Mouse (Mus musculus): ENCODE data around the gene Efna3.

The Efna3 gene

GRCm38 (mm10) chr3:89322514-89323165 is at the start of gene Efna3:
TSS of gene Efna3 (minus strand) at chr3:89322965.
- 1% methylated on average over 53 of the region's 53 CpGs for WGBS

DNA sequence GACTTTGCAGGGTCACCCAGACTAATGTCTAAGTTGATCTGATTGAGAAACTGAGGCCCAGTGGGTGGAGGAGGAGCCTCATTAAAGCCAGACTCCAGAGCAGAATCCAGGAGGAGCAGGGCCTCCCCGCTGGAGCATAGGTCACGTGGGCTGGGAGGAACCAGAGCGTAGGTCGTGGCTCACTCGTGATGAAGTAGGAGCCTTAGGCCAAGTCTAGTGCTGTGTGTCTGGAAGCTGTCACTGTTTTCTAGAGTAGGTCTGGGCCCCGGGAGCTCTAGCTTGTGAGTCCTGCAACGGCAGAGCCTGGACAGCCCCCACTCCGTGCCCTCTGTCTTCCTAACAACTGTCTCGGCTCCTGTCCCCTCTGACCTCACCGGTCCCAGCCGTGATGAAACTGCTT is 44.6 kb upstream of the Efna3 start:
- WGBS = 79% methylated on average over 11 of the region's 11 CpGs

GRCm38 (mm10) chr3:89365486-89366414 is 43.0 kb upstream of the Efna3 start:
- 87% methylated on average over 20 of the region's 20 CpGs for WGBS

DNA sequence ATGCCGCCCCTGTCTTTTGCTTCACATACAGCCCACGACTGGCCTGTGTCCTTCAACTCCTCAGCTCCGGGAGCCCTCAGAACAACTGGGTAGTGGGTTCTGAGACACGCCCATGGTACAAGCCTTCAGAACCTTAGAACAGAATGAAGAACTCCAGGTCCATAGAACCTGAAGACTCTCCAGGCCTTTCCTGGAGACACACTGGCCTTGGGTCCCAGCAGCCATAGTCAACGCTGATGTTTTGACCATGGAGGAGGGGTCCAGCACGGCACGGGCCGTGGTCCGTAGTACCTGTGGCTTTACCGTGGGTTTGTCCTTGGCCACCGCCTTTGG is 42.4 kb upstream of the Efna3 start, which contains the start of gene Dcst1:
Gene Dcst1, minus strand, starts transcription at position 101 of the 333 bp plus-strand sequence.
- 89% methylated on average over 11 of the region's 11 CpGs for WGBS

DNA sequence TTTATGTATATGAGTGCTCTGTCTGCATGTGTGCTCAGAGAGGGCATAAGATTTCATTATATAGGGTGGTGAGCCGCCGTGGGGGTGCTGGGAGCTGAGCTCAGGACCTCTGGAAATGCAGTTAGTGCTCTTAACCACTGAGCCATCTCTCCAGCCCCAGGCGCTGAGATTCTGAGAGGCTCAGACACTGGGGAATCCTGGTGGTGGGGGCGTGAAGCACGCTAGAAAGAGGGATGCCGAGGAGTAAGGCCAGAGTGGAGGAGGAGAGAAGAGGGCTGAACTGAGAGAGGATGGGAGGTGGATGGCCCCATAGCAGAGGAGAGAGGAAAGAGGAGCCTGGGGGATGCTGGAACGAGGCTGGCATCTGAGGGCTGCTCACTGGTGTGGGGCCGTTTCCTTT is 41.9 kb upstream of the Efna3 start:
- 57% methylated on average over 8 of the region's 8 CpGs for WGBS

DNA sequence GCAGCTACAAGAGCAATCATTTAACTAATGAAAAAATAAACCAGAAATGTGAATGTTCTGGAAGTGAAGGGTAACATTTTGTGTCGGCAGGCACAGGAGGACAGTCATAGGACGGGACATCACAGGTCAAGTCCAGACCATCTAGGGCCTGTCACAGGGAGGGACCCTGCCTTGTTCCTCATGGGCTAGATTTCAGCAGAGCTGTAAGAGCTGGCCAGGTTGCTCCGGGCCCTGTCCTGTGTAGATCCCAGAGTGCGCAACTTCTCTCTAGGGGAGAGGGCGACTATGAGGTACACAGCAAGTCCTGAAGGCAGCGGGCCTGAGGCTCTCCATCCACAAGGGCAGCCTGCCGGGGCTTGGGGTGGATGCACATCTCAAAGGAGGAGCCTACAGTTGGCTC is 38.9 kb upstream of the Efna3 start, which contains the start of gene Dcst2:
Gene Dcst2, plus strand, starts transcription at position 301 of the 400 bp plus-strand sequence.
- 94% methylated on average over 7 of the region's 7 CpGs for WGBS

DNA sequence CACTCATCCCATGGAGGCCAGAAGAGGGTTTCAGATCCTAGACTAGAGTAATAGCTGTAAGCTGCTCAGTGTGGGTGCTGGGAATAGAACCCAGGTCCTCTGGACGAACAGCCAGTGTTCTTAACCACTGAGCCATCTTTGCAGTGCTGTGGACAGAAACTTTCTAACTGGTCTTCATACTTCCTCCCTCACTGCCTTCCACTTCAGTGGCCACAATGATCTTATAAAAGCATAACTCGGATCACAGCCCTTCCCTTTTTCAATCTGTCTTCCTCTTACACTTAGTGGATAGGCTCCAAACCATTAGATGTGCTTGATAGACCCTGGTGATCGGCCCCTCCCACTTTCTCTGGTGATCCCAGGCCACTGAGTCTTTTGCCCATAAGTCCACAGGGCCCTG is 37.5 kb upstream of the Efna3 start:
- WGBS = 76% methylated on average over 3 of the region's 3 CpGs

DNA sequence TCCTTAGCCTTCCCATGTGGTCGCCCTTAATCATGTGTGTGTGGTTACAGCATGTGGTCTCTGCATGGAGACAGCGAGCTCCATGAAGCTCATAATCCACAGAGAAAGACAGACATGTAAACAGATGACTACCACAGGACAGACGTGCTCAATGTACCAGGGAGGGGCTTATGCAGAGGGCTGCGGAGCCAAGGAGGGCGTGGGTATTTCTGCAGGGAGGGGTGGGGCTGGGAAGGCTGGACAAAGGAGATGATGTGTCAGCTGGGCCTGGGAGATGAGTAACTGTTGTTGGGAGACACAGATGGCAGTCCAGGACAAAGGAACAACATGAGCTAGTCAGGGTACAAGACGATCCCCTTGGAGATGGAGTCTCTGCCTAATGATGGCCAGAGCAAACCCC is 36.9 kb upstream of the Efna3 start:
- 61% methylated on average over 6 of the region's 6 CpGs for WGBS

- 70% methylated on average over 9 of the region's 9 CpGs for WGBS
Measured at GRCm38 (mm10) chr3:89356029-89356428, 33.3 kb upstream of the Efna3 start.

- 79% methylated on average over 6 of the region's 6 CpGs for WGBS
Measured at GRCm38 (mm10) chr3:89355512-89355902, 32.7 kb upstream of the Efna3 start.

DNA sequence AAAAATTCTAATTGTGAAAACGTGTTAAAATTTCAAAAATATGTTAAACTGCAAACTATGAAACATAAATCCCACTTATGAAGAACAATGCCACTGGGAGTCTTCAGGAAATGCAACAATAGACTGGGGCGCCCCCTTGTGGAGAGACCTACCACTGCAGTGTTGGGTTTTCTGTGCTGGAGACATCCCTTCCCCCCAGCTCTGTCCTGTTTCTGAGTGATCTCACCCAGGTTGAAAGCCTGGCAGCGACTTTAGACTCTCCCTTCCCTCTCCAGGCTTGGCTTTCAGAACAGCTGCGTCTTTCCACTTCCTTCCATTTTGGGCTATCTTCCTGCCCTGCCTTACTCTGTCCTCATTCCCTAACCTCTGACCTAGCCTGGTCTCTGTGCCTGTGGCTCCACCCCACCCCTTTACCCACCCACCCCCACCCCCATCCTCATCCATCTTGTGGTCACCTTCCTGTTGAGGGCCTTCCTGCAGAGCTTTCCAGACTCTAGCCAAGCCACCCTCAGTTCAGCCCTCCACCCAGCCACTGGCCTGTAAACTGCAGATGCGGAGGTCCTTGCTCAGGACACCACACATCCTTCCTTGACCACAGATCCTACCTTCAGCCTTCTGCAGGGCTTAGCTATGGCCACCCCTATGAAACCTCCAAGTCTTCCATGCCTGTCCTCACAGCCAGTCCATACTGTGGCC is 32.2 kb upstream of the Efna3 start:
- 17% methylated on average over 5 of the region's 5 CpGs for WGBS

- WGBS = 80% methylated on average over 5 of the region's 5 CpGs
Measured at GRCm38 (mm10) chr3:89351271-89351670, 28.5 kb upstream of the Efna3 start.

DNA sequence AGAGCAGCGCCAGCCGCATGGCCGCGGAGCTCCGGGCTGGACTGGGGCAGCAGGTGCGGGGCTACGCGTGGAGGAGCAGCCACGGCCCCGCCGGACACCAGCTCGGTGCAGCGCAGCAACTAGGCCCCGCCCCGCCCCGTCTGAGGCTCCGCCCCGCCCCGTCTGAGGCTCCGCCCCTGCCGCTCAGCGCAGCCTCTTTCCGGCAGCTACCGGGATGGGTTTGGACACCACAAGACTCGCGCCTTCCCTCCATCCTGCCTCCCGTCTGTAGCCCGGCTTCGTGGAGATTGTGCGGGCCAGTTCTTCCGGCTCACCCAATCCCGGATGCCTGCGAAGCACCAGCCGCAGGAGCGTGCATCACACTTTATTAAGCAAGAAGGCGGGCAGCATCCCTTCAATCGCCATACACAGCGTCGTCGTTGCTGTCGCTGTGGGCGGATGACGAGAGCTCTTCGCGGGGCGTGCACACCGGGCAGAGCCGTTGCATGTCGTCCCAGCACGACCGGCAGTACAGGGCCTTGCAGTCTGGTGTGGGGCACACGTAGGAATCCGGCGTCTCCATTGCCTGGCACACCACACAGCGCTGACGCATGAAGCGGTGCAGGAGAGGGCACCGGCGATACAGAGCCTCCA is 27.2 kb upstream of the Efna3 start, which contains the start of gene Adam15:
Gene Adam15, minus strand, starts transcription at position 128 of the 633 bp plus-strand sequence.
- 1% methylated on average over 59 of the region's 59 CpGs for WGBS

DNA sequence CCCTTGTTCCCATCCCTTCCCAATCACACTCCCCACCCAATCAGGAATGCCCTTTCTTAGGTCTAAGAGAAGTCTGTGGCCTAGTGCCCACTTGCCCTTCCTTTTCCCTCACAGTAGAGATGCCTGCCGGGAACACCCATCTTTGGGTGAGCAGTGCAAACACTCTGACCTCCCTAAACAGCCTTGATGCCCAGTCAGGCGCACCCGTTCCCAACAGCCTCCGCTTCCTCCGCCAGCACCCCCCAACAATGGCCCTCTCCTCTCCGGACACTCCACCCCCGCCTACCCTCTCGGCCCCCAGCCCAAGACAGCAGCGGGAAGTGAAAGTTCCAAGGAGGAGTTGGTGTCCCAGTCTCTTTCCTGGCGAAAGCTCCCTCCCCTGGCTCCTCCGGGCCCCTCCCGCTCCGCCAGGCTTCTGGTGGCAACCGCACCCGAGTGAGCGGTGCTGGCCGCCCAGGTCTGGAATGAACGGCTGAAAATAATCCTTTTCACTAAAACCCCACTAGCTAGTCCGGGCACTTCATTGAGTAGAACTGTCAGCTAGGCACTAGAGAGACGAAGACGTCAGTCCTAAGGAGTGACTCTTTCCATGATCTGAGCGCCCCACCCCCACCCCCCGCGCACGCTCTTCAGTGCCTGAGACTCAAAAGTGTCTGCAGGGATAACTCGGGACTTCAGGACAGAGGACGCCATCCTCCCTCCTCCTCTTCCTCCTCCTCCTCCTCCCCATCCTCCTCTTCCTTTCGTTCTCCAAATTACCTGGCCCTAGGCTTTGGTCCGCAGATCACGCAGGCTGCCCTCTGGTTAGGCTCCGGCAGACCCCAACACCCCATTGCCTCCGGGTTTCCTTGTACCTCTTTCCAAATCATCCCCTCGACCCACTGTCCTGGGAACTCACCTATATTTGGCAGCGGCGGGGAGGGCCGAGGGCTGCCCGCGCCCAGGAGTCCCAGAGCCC is 26.4 kb upstream of the Efna3 start:
- 2% methylated on average over 38 of the region's 38 CpGs for WGBS

DNA sequence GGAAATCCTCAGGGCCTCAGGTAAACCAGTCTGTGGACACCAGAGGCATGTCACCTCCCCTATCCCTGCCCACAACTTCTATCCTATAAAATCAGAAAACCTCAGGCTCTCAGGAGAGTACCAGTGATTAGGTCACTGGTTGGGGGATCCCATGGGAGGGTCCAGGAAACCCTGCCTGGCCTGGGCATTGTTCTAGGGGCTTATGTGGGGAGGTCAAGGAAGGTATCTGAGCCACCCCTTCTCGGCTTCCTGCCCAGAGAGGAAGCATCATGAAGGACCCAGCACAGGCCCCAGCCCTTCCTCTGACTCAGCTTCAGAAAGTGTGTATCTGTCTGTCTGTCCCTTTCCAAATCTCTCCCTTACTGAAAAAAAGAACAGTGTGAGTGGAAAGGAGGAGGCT is 25.2 kb upstream of the Efna3 start:
- WGBS = 73% methylated on average over 1 of the region's 1 CpGs

GRCm38 (mm10) chr3:89346815-89347540 is 24.2 kb upstream of the Efna3 start:
- WGBS = 88% methylated on average over 10 of the region's 10 CpGs

GRCm38 (mm10) chr3:89343279-89343678 is 20.5 kb upstream of the Efna3 start:
- WGBS = 67% methylated on average over 7 of the region's 7 CpGs

GRCm38 (mm10) chr3:89341794-89342193 is 19.0 kb upstream of the Efna3 start:
- WGBS = 27% methylated on average over 4 of the region's 4 CpGs

- 13% methylated on average over 11 of the region's 11 CpGs for WGBS
Measured at GRCm38 (mm10) chr3:89340465-89340864, 17.7 kb upstream of the Efna3 start.

- 45% methylated on average over 8 of the region's 8 CpGs for WGBS
Measured at GRCm38 (mm10) chr3:89339416-89339815, 16.7 kb upstream of the Efna3 start.
